Mouse (Mus musculus): ENCODE results near the gene Col4a6.

Col4a6 gene

DNA sequence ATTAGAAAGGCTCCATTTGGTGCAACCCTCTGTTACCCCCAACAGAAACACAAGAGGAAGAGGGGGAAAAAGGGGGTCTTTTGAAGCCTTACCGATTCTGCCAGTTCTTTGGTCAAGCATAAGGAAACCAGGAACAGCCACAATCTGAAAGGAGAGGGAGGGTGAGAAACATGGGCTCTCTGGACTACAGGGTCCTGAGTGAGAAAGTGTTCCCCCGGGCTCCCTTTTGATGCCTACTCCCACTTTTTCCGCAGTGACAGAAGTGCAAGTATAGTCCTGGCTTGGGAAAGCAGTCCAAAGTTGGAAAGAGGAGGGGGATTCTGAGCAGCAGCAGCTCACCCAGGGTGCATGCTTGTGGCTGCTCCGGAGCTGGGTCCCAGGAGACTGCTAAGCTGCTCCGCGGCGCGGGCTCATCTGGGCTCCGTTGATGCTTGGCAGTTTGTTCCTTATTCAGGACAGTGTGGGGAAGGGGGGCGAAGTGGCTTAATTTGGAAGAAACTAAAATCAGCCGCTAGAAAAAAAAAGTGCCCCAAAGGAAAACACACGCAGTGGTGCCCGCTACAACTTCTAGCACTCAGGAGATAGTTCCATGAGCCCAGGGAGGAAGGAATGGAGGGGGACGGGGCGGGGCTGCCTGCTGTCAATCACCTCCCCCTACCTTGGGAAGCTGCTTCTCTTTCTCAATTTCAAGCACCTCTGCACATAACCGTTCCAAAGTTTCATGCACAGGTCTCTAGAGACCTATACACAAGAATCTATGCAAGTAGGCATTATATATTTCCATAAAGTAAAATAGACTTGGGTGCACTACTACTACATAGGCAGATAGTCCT lies at the start of gene Col4a6:
Gene Col4a6 (minus strand): TSS at position 607 of the 833 bp plus-strand sequence.
- DNase-seq (ENCODE audit: low read depth, low spot score) = peak; percentile 2

DNA sequence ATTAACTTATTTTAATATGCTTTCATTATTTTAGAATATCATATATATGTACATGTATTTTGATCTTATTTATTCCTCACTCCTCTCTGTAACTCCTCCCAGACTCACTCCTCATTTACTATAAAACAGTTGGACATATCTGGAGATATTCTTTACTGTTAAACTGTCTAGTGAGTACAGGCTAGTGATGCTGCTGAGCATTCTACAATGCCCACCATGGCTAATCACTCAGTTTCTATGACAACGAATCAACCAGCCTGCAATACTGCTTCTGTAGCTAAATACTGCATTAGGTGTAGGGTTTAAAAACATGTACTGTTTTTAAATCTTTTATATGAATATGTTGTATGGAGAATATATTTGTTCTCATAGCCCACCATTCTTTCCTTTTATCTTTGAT lies 29.2 kb upstream of the Col4a6 start:
- no peak for DNase-seq (ENCODE audit: low read depth, low spot score)

DNA sequence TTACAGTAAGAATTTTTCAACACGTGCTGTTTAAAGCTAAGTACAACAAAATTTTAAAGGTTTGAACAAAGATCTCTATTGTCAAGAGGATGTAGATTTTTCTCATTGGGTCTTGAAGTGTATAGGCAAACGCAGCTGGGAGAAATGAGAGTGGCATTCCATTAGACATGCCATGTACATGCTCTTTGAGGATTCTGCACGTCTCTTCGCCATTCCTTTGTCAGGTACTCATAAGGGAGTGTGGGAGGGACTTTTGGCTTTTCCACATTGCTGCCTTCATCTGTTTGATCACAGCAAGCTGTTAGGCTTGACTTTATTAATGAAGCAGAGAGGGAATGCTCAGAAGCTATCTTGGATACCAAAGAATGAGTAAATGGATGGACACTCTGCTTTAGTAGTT lies 20.7 kb upstream of the Col4a6 start:
- DNase-seq (ENCODE audit: low read depth, low spot score) = no peak

DNA sequence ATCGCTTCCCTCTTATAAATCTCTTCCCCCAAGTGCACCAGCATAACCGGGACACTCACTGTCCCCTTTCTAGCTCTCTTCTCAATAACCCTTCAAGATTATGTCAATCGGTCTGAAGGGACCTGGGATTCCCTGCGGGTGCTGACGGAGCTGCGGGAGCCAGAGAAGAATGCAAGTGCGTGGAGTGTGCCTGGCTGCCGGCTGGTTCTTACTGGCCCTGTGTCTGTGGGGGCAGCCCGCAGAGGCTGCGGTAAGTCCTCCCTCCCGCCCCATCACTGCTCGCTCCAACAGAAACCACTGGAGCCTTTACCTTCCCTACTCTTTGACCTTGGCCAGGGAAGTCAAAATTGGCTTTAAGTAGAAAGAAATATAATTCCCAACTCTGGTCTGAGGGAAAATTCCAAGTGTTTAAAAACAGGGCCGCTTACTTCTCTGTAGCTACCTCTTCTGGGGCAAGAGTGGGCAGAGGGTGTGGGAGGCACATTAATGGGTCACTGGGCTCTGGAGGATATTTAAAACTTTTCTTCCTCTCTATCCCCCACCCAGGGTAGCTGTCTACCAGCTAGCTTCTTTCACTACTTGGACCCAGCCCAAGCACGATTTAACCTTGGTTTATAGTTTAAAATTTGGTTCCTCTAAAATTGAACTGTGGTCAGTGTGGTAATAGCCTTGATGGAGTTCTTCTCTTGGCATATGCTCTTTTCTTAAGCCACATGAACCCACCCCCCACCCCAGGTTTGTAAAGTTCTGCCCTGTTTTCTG lies 1.9 kb upstream of the Col4a6 start:
- peak; percentile 2 for DNase-seq (ENCODE audit: low read depth, low spot score)

DNA sequence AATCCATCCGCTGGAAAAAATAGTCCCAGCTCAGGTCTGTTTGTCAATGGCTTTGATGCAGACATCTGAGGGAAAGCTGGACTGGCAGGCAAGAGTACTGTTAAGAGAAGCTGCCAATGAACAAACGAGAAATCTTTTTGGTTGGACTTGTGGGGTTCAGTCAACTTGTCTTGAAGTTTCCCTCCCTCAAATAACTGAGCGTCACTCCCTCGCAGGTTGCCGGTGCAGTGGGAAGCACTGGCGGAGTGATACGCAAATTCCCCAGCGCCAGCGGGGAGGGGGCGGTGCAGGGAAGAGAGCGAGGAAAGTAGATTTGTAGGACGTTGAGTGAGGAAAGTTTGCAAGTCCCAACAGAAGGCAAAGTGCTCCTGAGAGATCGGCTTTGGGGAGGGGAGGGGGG lies 1.2 kb upstream of the Col4a6 start, which contains the start of gene Col4a5:
Gene Col4a5 (plus strand): TSS at position 276 of the 400 bp plus-strand sequence.
- peak; percentile 81 for DNase-seq (ENCODE audit: low read depth, low spot score)

DNA sequence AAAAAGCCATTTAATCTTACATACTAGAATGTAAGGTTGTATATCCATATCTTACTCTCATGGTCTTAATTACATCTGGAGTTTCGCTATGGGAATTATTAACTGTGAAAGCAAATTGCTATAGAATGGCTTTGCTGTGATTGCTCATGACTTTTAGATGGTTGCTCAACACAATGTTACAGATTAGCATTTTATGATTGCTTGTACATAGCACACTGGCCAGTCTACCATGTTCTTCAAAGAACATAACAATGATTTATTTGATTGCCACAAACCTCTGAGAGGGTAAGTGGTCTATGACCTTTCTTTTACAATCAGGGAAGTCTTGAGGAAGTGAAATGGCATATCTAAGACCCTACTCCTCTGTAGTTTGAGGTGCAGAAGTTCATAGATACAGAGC lies 25.9 kb downstream of the Col4a6 start:
- no peak for DNase-seq (ENCODE audit: low read depth, low spot score)

DNA sequence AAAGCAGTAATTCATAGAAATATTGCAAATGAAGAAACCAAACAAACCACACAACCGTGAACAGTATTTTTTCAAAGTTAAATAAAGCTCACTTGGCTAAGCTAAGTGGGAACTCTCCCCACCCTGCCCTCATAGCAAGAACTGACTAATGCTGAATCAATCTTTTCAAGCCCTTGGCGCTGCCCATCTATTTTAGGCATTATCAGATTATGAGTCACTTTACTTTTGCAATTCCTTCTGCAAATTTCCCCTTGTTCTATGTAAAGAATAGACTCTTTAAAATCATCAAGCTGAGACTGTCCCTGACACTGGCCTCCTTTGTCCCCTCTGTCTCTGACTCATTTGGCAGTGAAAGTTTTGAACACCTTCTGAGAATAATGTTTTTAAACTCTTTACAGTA lies 34.5 kb downstream of the Col4a6 start:
- no peak for DNase-seq (ENCODE audit: low read depth, low spot score)

DNA sequence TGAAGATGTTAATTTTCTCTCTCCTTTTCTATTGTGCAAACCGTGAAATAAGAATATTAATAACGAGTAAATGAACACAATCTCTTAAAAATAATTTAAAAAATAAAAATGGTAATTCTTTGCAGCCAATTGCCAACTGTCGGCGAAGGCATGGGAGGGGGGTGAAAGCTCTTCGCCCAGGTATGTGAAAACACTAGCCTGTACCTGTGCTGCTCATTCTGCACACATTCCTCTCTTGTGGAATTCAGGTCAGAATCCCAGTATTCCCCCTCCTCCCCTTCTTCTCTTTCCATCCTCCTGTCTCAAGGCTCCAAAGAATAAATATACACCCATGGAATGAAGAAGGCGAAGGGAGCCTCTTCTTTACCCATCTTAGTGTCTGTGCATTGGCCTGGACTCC lies 37.1 kb downstream of the Col4a6 start:
- no peak for DNase-seq (ENCODE audit: low read depth, low spot score)

DNA sequence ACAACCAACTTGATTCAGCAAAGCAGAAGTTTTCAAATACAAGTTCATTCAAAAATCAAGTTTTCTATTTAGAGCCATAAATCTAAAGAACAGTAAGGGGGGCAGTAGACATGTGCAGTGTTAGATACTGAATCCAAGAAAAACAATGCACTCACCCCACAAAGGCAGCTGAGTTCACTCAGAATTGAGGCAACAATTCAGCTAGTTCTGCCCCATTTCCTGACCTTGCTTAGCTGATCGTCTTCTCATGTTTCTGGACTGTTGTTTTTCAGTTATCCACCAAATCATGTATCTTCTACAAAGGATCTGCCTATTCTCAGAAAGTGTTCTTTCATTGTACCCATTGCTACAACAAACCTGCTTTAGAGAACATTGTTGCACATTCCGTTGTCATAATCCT lies 58.6 kb downstream of the Col4a6 start:
- no peak for DNase-seq (ENCODE audit: low read depth, low spot score)

DNA sequence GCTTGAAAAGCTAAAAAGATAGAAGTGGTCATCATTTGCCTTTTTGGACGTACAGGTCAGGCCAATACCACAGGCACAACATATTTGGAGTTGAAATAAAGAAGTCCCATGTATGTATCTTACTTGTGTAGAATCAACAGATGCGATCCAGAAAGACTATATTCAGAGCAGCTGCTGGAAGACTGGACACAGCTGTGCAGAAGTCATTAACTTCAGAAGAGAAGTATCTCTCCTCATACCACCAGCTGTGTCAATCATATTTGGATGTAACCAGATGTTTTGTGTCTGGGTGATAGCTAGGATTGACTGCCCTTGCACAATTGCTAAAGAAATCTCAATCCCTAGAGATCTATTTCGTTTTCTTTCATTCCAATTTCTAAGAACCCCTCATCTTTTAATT lies 77.6 kb downstream of the Col4a6 start:
- DNase-seq (ENCODE audit: low read depth, low spot score) = no peak

DNA sequence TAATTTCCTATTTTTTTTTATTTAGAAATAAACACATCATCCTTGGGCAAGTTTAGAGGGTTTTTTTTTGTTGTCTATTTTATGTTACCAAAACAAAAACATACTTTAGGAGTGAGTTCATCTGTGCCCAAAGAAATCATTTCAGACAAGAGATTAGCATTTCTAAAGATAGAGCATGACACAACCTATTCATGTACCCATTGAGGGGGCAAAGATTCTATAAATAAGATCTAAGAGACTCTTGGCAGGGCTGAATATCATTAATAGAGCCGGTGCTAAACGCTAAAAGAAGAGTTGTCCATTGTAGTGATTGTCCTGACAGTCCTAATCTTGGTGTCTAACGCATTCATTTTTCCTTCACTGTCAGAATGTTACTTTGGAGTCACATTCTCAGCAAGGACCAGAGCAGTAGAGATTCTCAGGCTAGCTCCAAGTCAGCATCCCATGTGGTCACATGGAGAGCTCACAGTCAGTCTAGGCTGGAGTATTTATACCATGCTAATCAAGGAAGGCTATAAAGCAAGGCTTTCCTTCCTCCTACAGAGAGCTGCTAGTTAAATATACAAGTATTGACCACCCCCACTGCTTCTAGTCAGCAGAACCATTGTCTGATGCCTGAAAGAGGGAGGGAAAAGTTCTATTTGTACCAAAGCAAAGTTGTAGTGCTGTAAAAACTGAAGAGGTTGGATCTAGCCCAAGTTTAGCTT lies 88.3 kb downstream of the Col4a6 start:
- no peak for DNase-seq (ENCODE audit: low read depth, low spot score)

DNA sequence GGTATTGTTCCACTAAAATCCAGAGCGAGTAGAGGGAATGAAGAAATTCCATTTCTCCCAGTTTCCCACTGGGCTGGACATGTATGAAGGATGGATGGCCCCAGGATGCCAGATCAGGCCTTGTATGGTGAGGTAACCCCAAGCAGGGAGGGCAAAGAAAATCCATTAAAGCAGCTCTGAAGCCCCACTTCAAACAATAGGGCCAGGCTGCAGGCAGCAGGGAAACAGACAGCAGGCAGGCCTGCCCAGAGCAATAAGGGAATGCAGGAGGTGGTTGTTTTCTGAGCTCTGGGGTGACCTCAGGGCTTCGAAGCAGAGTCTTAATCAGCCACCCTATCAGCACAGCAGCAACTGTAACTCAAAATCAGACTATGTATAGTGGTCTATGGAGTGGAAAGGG lies 89.2 kb downstream of the Col4a6 start:
- no peak for DNase-seq (ENCODE audit: low read depth, low spot score)

DNA sequence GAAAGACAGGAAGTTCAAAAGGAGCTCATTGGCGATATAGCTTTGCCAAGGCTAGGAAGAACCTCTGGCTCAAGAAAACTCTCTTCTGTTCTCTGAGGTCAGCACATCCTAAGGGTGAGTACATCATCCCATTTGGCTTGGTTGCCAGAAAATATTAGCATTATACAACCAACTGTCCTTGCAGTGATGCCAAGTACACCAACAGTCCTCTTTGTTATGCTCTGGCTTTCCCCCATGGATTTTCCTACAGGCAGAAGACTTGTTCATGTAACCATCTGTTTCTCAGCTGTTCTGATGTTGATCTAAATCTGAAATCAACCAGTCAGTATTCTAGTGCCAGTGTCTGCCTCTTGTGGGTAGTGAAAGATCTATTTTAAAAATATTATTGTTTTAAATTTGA lies 103.6 kb downstream of the Col4a6 start:
- DNase-seq (ENCODE audit: low read depth, low spot score) = no peak

DNA sequence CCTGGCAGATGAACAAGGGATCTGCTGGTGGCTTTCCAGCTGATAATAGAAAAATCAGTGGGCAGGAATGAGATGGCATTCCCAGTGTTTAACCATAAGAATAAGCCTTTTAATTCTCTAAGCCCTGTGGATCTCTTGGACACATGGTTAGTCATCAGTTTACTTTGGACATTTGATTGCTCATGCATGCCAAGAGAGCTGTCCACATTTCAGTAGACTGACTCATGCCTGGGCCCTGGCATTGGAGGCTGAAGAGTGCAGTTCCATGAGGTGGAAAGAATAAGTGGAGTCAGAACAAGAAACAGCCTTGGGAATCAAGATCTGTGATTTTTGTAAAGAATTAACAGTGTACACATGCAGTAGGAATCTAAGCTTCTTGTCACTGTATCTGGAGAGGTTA lies 110.5 kb downstream of the Col4a6 start:
- DNase-seq (ENCODE audit: low read depth, low spot score) = no peak

DNA sequence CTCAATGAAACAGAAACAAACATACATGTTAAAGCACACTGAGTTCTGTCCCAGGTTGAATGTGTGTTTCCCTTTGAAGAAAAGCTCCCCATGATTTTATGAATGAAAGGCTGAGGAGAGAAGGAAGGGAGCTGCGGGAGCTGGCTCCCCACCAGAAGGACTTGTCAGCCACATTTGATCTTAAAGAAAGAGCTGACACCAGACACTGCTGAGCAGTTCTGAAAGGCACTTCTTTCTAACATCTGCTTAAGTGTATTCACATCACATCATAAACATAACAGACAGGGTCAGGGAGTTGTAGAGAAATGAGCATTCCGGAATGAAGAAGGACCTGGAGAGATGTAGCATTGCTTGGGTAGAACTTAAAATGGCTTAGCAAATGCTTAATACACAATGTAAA lies 132.5 kb downstream of the Col4a6 start:
- DNase-seq (ENCODE audit: low read depth, low spot score) = no peak

DNA sequence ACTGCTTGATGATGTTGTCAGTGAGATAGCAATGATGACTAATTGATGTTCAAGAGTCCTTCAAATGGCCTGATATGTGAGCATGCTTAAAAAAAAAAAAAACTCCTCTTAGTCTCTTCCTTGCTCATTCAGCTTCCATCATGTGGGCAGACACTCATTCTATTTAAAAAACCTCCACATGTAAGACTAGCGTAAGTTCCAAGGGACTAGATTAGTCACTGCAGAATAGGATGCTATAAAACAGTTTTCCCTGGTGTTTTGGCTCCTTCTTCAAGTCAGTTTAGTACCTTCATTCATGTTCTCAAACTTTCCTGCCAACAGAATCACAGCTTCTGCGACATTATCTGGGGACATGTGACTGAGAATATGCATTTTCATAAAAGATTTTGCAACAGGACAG lies 145.8 kb downstream of the Col4a6 start:
- DNase-seq (ENCODE audit: low read depth, low spot score) = no peak

DNA sequence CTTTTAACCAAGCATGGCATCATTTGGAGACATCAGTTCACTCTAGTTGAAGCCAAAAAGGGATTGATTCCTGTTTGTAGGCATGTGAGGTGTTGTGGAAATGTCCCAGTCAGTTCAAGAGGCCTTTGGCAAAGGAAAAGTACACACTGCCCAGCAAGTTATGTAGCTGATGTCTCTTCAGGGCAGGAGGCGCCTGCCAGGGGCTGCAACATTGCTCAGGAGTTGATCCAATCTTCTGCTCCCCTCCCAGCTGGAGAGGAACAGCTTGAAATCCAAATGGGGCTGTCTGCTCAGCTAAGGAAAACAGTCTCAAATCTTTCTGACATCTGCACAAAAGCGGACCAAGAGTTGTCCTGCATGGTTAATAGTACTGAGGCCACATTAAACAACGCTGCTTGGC lies 149.7 kb downstream of the Col4a6 start:
- DNase-seq (ENCODE audit: low read depth, low spot score) = no peak

DNA sequence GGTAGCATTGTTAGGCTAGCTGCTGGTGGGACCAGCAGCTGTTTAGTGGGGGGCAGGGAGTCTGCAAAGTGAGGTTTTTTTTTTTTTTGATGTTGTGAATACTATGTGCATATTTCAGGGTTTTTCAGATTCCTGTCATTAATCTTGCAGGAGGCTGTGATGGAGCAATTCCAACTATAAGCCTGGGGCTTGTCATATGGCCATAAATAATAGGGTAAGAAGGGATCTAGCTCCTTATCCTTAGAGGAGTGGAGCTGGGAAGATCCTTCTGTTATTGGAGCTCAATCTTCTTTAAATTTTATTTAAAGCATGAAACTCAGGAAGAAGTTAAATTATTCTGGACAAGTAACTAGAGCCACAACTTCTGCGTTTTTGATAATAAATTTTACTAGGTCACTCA lies 157.7 kb downstream of the Col4a6 start:
- no peak for DNase-seq (ENCODE audit: low read depth, low spot score)

DNA sequence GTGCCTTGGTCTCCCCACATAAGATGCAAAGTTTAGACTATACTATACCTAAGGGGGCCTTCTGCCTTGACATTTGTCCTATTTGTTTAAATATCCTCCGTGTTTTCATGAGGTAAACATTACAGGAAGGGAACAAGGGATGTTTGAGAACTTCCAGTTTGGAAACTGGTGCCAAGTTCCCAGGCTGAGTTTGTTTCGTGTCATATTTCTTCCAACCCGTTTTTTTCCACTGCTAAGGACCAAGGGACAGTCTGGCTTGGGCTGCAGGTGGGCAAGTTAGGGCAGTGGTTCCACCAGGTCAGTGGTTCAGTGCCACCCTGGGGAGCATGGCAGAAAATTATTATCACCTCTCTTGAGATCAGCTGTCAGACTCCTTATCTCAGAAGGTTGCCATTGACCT lies 158.1 kb downstream of the Col4a6 start:
- no peak for DNase-seq (ENCODE audit: low read depth, low spot score)

DNA sequence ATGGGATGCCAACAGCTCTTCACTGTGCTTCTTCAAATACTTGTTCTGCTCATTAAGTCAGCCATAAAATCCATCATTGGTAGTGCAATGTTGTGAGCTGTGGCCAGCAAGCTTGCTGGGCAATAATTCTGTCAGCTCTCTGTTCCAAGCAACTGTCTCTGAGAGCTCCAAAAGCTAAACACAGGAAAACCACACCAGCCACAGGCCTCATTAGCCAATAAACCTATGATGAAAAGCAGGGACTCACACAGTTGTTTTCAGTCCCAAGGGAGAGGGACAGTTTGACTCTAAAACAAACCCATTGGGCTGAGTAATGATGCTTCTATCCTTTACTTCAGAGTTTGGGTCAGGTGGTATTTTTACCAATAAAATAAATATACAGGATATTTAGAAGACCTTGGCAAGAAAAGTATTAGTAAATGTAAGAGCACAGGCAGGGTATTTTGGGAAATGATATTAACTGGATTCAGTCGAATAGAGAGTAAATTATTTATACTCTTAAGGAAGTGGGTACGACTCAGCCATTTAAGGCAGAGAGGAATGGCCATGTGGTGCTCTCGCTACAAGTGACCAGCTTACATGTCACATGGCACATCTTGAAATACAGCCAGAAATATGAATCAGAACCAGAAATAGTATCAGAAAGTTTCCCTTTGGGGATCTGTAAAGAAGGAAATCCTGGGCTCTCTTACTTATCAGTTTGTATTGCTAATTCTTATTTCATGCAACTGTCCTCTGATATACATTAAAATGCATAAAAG lies 181.0 kb downstream of the Col4a6 start:
- DNase-seq (ENCODE audit: low read depth, low spot score) = no peak

DNA sequence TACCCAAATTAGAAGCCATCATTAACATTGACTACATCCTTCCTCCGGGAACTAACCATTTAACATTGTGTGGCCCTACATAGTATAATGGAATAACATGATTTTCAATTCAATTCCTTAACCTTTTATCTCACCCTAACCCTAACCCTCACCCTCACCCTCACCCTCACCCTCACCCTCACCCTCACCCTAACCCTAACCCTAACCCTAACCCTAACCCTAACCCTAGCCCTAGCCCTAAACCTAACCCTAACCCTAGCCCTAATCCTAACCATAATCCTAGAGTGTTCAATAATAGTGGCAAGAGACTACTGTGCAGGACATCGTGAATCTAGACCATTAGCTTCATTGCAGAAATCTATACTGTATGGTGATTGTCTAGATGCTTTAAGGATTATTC lies 197.5 kb downstream of the Col4a6 start:
- peak; percentile 49 for DNase-seq (ENCODE audit: low read depth, low spot score)

DNA sequence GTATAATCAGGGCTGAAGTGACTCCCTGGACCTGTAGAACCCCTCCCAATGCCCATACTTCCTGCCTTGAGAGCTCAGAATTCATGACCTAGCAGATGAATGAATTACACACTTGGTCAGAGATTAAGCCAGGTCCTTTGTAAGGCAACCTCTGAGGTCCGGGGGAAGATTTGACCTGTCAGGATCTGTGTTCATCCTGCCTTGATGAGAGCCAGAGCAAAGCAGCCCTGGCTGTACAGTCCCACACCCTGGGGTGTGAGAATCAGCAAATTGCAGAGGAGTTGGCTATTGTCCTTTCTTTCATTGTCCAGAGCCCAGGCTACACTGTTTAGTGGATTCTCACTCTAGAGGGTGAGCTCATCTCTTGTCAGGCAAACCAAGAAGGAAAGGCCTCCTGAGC lies 207.9 kb downstream of the Col4a6 start:
- no peak for DNase-seq (ENCODE audit: low read depth, low spot score)

All from ES-CJ7 (cell line).